Mouse (Mus musculus) hematopoietic stem cell, adult 5-6 weeks (primary cell): ENCODE measurements around the gene Kif21b. TPM values are rescaled to one million over a fixed set of nuclear protein-coding genes. Genes with fewer than 3 reads are reported as not detected.

Source experiments
- ATAC-seq, 2 experiments: fragments of 125-278 bp in 1 of 2; replicated peaks in 1 of 2; 2 replicates each; pipeline ENCODE4 v1.8.0; 2016 to 2017; ENCODE audit warnings: inconsistent platforms in 2 of 2, mild to moderate bottlenecking in 2 of 2, moderate number of reproducible peaks in 2 of 2, low read depth in 1 of 2, moderate TSS enrichment in 1 of 2; ENCODE audit not compliant: low FRiP score in 2 of 2, poor library complexity in 2 of 2, severe bottlenecking in 2 of 2, insufficient read depth in 1 of 2, low TSS enrichment in 1 of 2
- total RNA-seq: library from RNA; stranded (forward); fragments of 172-1452, 232-1000 nt; gene quantifications from 2 replicates; pipeline ENCODE4 v1.2.3, GENCODE M21; 2017

Kif21b gene
- 19.9 and 26.1 TPM in 2 replicates for total RNA-seq

- ATAC-seq: peak; percentile 56 to 63
Observed at GRCm38 (mm10) chr1:136130951-136131558, at the start of gene Kif21b. Kif21b (plus strand) TSS chr1:136131389.

GRCm38 (mm10) chr1:136085988-136086685, 45.1 kb upstream of the Kif21b start:
- ATAC-seq: no peak; a peak in 1 of 4 replicates

GRCm38 (mm10) chr1:136089368-136090165, 41.6 kb upstream of the Kif21b start:
- no peak for ATAC-seq

GRCm38 (mm10) chr1:136093726-136094125, 37.5 kb upstream of the Kif21b start:
- ATAC-seq: no peak

GRCm38 (mm10) chr1:136094807-136095206, 36.4 kb upstream of the Kif21b start:
- ATAC-seq: no peak

GRCm38 (mm10) chr1:136102094-136102493, 29.1 kb upstream of the Kif21b start:
- no peak for ATAC-seq

- ATAC-seq: no peak
Observed at GRCm38 (mm10) chr1:136102551-136102950, 28.6 kb upstream of the Kif21b start.

- ATAC-seq: no peak
Observed at GRCm38 (mm10) chr1:136102981-136103380, 28.2 kb upstream of the Kif21b start.

- ATAC-seq: no peak
Observed at GRCm38 (mm10) chr1:136103696-136104095, 27.5 kb upstream of the Kif21b start.

- no peak for ATAC-seq
Observed at GRCm38 (mm10) chr1:136104741-136105140, 26.4 kb upstream of the Kif21b start.

GRCm38 (mm10) chr1:136109464-136109863, 21.7 kb upstream of the Kif21b start:
- no peak for ATAC-seq

- peak; percentile 42 to 52; a peak in 1 of 4 replicates for ATAC-seq
Observed at GRCm38 (mm10) chr1:136116183-136116582, 15.0 kb upstream of the Kif21b start.

GRCm38 (mm10) chr1:136117069-136117468, 14.1 kb upstream of the Kif21b start:
- no peak for ATAC-seq

GRCm38 (mm10) chr1:136118875-136119274, 12.3 kb upstream of the Kif21b start:
- ATAC-seq: peak; percentile 72

- no peak for ATAC-seq
Observed at GRCm38 (mm10) chr1:136119571-136120262, 11.5 kb upstream of the Kif21b start.

GRCm38 (mm10) chr1:136120263-136120603, 11.0 kb upstream of the Kif21b start:
- no peak for ATAC-seq

- ATAC-seq: no peak
Observed at GRCm38 (mm10) chr1:136120785-136121184, 10.4 kb upstream of the Kif21b start.

- ATAC-seq: no peak
Observed at GRCm38 (mm10) chr1:136122030-136122429, 9.2 kb upstream of the Kif21b start.
